Mouse (Mus musculus): ENCODE data around the gene Dennd6b. TPM values are rescaled to one million over a fixed set of nuclear protein-coding genes. Genes with fewer than 3 reads are reported as not detected.

Dennd6b gene
- total and polyA plus RNA-seq, 3 experiments, result 8.4 to 24.0 (median 9.1) TPM

DNA sequence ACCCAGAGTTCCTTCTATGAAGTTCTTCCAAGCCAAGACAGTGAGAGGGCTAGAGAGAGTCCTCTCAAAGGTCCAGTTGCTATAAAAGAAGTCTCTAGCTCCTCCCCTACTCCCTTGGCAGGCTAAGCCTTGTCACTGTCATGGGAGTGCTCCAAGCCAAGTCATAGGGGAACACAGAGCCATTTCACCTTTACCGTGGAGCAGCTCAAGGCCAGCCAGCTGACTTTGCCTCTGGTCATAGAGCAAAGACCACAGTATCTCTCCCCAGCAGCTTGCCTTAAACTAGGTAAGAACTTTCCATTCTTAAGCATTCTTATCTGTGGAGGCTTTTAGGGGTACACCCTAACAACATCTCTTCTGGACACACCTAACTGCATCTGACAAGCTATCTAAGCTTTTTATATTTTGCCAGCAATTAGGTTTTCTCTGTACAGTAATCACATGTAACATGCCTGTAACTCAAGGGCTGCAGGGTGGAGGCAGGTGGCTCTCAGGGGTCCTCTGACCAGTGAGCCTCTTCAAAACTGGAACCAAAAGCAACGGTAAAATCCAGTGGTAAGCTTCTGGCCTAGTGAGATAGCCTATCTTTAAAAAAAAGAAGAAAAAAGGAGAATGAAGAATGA is 19.4 kb upstream of the Dennd6b start:
- 43% methylated on average over 2 of the region's 2 CpGs for WGBS
- Histone ChIP-seq H3K27ac (peak overlapping the region; percentile 74), H3K9ac (ENCODE audit: low read depth, low read length) (no peak overlapping the region; the same call in 1 of the 2 replicates), H3K4me3 (no peak overlapping the region), H3K4me1 (ENCODE audit: control insufficient read depth, insufficient read depth, low read length) (peaks cover 5% of the 10 kb centered on the region), H3K79me2 (replicated peaks; ENCODE audit: control insufficient read depth, insufficient read depth, low read length) (peaks cover 5% of the 10 kb centered on the region), H3K36me3 (ENCODE audit: control insufficient read depth, insufficient read depth, low read length) (peaks cover 6% of the 10 kb centered on the region), H3K27me3 (ENCODE audit: control insufficient read depth, insufficient read depth, low read length) (no peaks in the 10 kb centered on the region)
- TF ChIP-seq EP300 (IDR thresholded peaks at IDR 0.05; ENCODE audit: insufficient read depth, low read depth, low read length), result 0 out of 2 replicates have a peak, but pooled peaks have one; percentile 50
- TF ChIP-seq CTCF (IDR thresholded peaks at IDR 0.05), result no peak
- intact Hi-C loops (cut with DNase I), result no loop called here
- peak; percentile 46 to 71 for DNase-seq

- no peak for DNase-seq
- WGBS, result 89% methylated on average over 3 of the region's 3 CpGs
- Histone ChIP-seq H3K4me1 (ENCODE audit: control insufficient read depth, insufficient read depth, low read length) (peaks cover 7% of the 10 kb centered on the region), H3K36me3 (ENCODE audit: control insufficient read depth, insufficient read depth, low read length) (peaks cover 6% of the 10 kb centered on the region), H3K79me2 (replicated peaks; ENCODE audit: control insufficient read depth, insufficient read depth, low read length) (peaks cover 5% of the 10 kb centered on the region), H3K27ac (peak overlapping the region; percentile 74), H3K9ac (ENCODE audit: low read depth, low read length) (no peak overlapping the region), H3K27me3 (ENCODE audit: control insufficient read depth, insufficient read depth, low read length) (no peaks in the 10 kb centered on the region), H3K4me3 (no peak overlapping the region)
- TF ChIP-seq CTCF (IDR thresholded peaks at IDR 0.05), result no peak
- TF ChIP-seq POLR2A (IDR thresholded peaks at IDR 0.05; ENCODE audit: insufficient read depth, low read depth, low read length), result no peak
- TF ChIP-seq EP300 (IDR thresholded peaks at IDR 0.05; ENCODE audit: insufficient read depth, low read depth, low read length), result no peak
- intact Hi-C loops (cut with DNase I), result loop anchor here (5.0 kb wide), 1 partner anchor 102 kb away; the partner anchor contains the start of gene Sbf1
These were observed 18.7 kb upstream of the Dennd6b start for GRCm38 (mm10) chr15:89214953-89215352.

DNA sequence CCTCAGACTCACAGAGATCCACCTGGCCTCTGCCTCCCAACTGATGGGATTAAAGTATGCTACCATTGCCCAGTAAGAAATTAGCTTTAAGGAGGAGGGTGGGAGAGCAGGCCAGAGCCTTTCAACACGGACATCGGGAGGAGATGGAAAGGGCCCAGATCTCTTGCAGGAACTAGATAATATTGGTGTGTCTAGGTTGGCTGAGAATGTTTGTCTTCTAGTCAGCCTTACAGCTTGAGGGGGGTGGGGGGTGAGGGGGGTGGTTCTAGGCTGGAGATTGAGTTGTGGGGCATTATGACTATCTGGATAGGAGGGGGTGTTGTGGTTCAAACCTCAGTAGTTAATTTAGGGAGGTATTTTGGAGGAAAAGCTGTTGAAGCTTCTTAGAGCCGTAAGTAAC is 17.2 kb upstream of the Dennd6b start:
- 0 out of 2 replicates have a peak, but pooled peaks cover 2% of the 10 kb centered on the region for H3K79me2 ChIP-seq (replicated peaks; ENCODE audit: control insufficient read depth, insufficient read depth, low read length)
- no peak for DNase-seq
- WGBS, result 47% methylated on average over 3 of the region's 3 CpGs
- H3K27ac ChIP-seq, result no peak overlapping the region; the same call in 1 of the 2 replicates
- peaks cover 7% of the 10 kb centered on the region for H3K4me1 ChIP-seq (ENCODE audit: control insufficient read depth, insufficient read depth, low read length)
- peaks cover 6% of the 10 kb centered on the region for H3K36me3 ChIP-seq (ENCODE audit: control insufficient read depth, insufficient read depth, low read length)
- no peak overlapping the region for H3K9ac ChIP-seq (ENCODE audit: low read depth, low read length)
- TF ChIP-seq EP300 (IDR thresholded peaks at IDR 0.05; ENCODE audit: insufficient read depth, low read depth, low read length) (no peak), CTCF (IDR thresholded peaks at IDR 0.05) (no peak)
- intact Hi-C loops (cut with DNase I), result loop anchor here (5.0 kb wide), 1 partner anchor 104 kb away; the partner anchor contains the start of gene Sbf1
- no peaks in the 10 kb centered on the region for H3K27me3 ChIP-seq (ENCODE audit: control insufficient read depth, insufficient read depth, low read length)
- H3K4me3 ChIP-seq, result no peak overlapping the region

- Histone ChIP-seq H3K27me3 (ENCODE audit: control insufficient read depth, insufficient read depth, low read length) (no peaks in the 10 kb centered on the region), H3K27ac (no peak overlapping the region; the same call in 1 of the 2 replicates), H3K79me2 (replicated peaks; ENCODE audit: control insufficient read depth, insufficient read depth, low read length) (0 out of 2 replicates have a peak, but pooled peaks cover 2% of the 10 kb centered on the region), H3K9ac (ENCODE audit: low read depth, low read length) (peak overlapping the region; percentile 97; the same call in 1 of the 2 replicates), H3K36me3 (ENCODE audit: control insufficient read depth, insufficient read depth, low read length) (peaks cover 6% of the 10 kb centered on the region), H3K4me3 (peak overlapping the region; percentile 100), H3K4me1 (ENCODE audit: control insufficient read depth, insufficient read depth, low read length) (peaks cover 7% of the 10 kb centered on the region)
- TF ChIP-seq CTCF (IDR thresholded peaks at IDR 0.05) (no peak), POLR2A (IDR thresholded peaks at IDR 0.05; ENCODE audit: insufficient read depth, low read depth, low read length) (no peak), EP300 (IDR thresholded peaks at IDR 0.05; ENCODE audit: insufficient read depth, low read depth, low read length) (no peak)
- 69% methylated on average over 6 of the region's 6 CpGs for WGBS
- no peak for DNase-seq
- intact Hi-C loops (cut with DNase I), result loop anchor here (5.0 kb wide), 1 partner anchor 105 kb away; the partner anchor contains the start of gene Sbf1
These were observed 16.2 kb upstream of the Dennd6b start for GRCm38 (mm10) chr15:89212495-89212894.

- TF ChIP-seq CTCF (IDR thresholded peaks at IDR 0.05) (no peak), EP300 (IDR thresholded peaks at IDR 0.05; ENCODE audit: insufficient read depth, low read depth, low read length) (no peak), POLR2A (IDR thresholded peaks at IDR 0.05; ENCODE audit: insufficient read depth, low read depth, low read length) (no peak)
- Histone ChIP-seq H3K79me2 (replicated peaks; ENCODE audit: control insufficient read depth, insufficient read depth, low read length) (0 out of 2 replicates have a peak, but pooled peaks cover 2% of the 10 kb centered on the region), H3K9ac (ENCODE audit: low read depth, low read length) (peak overlapping the region; percentile 97), H3K4me3 (peak overlapping the region; percentile 100), H3K4me1 (ENCODE audit: control insufficient read depth, insufficient read depth, low read length) (peaks cover 7% of the 10 kb centered on the region), H3K36me3 (ENCODE audit: control insufficient read depth, insufficient read depth, low read length) (peaks cover 6% of the 10 kb centered on the region), H3K27ac (peak overlapping the region; percentile 99), H3K27me3 (ENCODE audit: control insufficient read depth, insufficient read depth, low read length) (no peaks in the 10 kb centered on the region)
- intact Hi-C loops (cut with DNase I), result loop anchor here (1.0 to 5.0 kb wide), 4 partner anchors 16 to 137 kb away; partner anchors contain the start of genes Dennd6b, Sbf1 and Trabd
- 2% methylated on average over 35 of the region's 35 CpGs for WGBS
- no peak for DNase-seq
These were observed 15.6 kb upstream of the Dennd6b start for GRCm38 (mm10) chr15:89211716-89212461.

All from heart, adult 2 months (tissue).